Mouse (Mus musculus) C2C12 (cell line): Measurements from ENCODE around the gene Stk26. TPM values are rescaled to one million over a fixed set of nuclear protein-coding genes. Genes with fewer than 3 reads are reported as not detected.

Experiments used
- H3K27me3 ChIP-seq: one replicate; pipeline ENCODE4 v1.6.1; 2011; ENCODE audit not compliant: control insufficient read depth, insufficient read depth, insufficient read length
- H3K36me3 ChIP-seq: one replicate; pipeline ENCODE4 v1.6.1; 2011; ENCODE audit not compliant: control insufficient read depth, insufficient read depth
- H3K4me3 ChIP-seq: one replicate; pipeline ENCODE4 v1.5.1; 2011; ENCODE audit warnings: mild to moderate bottlenecking, control low read depth; ENCODE audit not compliant: poor library complexity, insufficient read depth, severe bottlenecking
- H3K79me2 ChIP-seq: one replicate; pipeline ENCODE4 v1.6.1; 2011; ENCODE audit not compliant: control insufficient read depth, insufficient read depth
- H3K79me3 ChIP-seq: one replicate; pipeline ENCODE4 v1.6.1; 2011; ENCODE audit warnings: low read depth, control low read depth
- H3ac ChIP-seq: one replicate; pipeline ENCODE3; 2011; ENCODE audit warnings: low read depth; ENCODE audit not compliant: control insufficient read depth, insufficient read length
- CEBPB ChIP-seq: IDR thresholded peaks from one replicate; pipeline ENCODE4 v1.6.1; 2011; ENCODE audit warnings: low read depth, mild to moderate bottlenecking, control low read depth, moderate library complexity
- CTCF ChIP-seq: IDR thresholded peaks from one replicate; pipeline ENCODE4 v1.5.1; 2011; ENCODE audit not compliant: control insufficient read depth, insufficient read depth, insufficient read length
- FOSL1 ChIP-seq: IDR thresholded peaks from one replicate; pipeline ENCODE4 v1.8.0; 2011; ENCODE audit warnings: mild to moderate bottlenecking, low read length; ENCODE audit not compliant: poor library complexity, insufficient read depth, severe bottlenecking
- MAX ChIP-seq: IDR thresholded peaks from one replicate; pipeline ENCODE4 v1.6.1; 2011; ENCODE audit warnings: mild to moderate bottlenecking, control low read depth
- MYOD1 ChIP-seq: IDR thresholded peaks from one replicate; pipeline ENCODE4 v1.6.1; 2011; ENCODE audit warnings: low read depth; ENCODE audit not compliant: control insufficient read depth, insufficient read length
- MYOG ChIP-seq: IDR thresholded peaks from one replicate; pipeline ENCODE4 v1.6.1; 2011; ENCODE audit not compliant: control insufficient read depth, insufficient read length; ENCODE audit errors: extremely low read depth
- USF1 ChIP-seq: IDR thresholded peaks from one replicate; pipeline ENCODE4 v1.6.1; 2011; ENCODE audit warnings: low read depth, mild to moderate bottlenecking, control low read depth, moderate library complexity
- polyA plus RNA-seq: library from polyadenylated mRNA; unstranded; fragments of >200 nt; fragmentation: generic; extraction: Trizol; gene quantifications from one replicate; pipeline ENCODE4 v1.2.1, GENCODE M21; 2012; ENCODE audit warnings: missing spikeins

Gene Stk26
- polyA plus RNA-seq, 1 experiment, result not detected

DNA sequence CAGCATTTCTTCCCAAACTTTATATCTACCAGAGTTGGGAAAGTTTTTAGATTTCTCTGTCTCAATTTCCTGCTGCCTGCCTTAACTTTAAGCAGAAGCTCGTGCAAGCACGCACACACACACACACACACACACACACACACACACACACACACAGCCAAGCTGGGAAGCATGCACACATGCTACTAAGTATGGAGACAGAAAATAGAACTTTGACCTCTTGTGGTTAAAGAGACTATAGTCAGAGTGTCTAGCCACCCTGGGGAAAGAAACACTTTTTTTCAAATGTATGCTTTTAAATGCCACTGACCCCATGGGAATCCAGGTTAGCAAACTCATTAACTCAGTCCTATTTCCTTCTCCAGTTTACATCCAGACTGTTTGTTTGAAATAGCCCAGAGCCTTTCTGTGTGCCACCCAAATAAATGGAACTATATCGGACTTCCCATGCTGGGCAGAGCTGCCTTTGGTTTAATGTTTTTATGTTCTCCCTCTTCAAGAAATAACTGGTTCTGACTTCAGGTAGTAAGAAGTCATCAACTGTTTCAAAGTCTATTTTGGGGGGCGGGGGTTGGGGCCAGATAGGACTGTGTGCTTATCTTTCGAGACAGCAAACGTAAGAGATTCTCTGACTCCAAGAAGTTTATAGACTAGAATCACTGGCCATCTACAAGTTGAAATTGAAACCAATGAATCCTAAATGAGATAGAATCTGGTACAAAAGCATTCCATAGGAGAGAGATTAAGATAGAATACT, 9.8 kb downstream of the Stk26 start:
- Histone ChIP-seq H3K36me3 (no peaks in the 10 kb centered on the region), H3K79me2 (no peaks in the 10 kb centered on the region), H3K79me3 (no peaks in the 10 kb centered on the region), H3K4me3 (no peak overlapping the region), H3K27me3 (no peaks in the 10 kb centered on the region), H3ac (no peak overlapping the region)
- TF ChIP-seq CEBPB, result no peak
- no peak for TF ChIP-seq FOSL1
- TF ChIP-seq MYOG, result no peak
- no peak for TF ChIP-seq CTCF
- TF ChIP-seq MAX, result no peak
- no peak for TF ChIP-seq USF1
- no peak for TF ChIP-seq MYOD1

DNA sequence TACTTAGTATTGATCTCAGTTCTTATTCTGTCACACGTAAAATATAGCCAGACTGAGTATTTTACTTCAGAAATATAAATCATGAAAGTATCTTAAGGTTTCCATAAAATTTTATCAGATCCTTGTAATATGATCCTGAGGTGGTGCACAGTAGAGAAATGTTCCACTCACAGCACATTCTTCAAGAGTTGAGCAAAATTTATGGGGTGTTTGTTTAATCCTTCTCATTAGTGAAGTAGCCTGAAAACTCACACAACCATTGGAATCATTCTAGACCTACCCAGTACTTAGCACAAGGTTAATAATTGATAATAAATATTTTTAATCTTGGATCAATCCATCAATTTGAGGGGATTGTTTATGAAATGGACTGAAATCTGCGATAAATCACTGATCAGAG, 22.9 kb downstream of the Stk26 start:
- H3ac ChIP-seq, result no peak overlapping the region
- no peaks in the 10 kb centered on the region for H3K79me2 ChIP-seq
- H3K4me3 ChIP-seq, result no peak overlapping the region
- H3K27me3 ChIP-seq, result no peaks in the 10 kb centered on the region
- H3K36me3 ChIP-seq, result no peaks in the 10 kb centered on the region
- H3K79me3 ChIP-seq, result no peaks in the 10 kb centered on the region
- TF ChIP-seq MAX (no peak), CEBPB (no peak), MYOD1 (no peak), MYOG (no peak), USF1 (no peak)

DNA sequence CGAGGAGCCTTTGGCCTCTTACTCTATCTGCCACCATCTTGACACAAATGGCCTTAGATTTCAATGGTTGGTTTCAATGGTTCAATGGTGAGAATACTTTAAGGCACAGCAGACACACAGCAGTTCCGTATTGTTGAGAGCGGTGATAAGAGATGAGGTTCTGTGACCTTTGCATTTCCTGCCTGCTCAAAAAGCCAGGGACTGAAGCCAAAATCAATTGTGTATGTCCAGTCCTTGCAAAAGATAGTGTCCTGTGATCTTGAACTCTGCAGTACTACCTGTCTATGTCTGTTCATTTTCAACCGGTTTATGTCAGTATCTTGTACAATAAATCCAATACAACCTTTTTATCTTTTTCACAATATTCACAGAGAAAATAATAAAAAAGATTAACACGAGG, 23.9 kb downstream of the Stk26 start:
- Histone ChIP-seq H3K4me3 (no peak overlapping the region), H3K27me3 (no peaks in the 10 kb centered on the region), H3ac (no peak overlapping the region), H3K79me2 (no peaks in the 10 kb centered on the region), H3K36me3 (no peaks in the 10 kb centered on the region), H3K79me3 (no peaks in the 10 kb centered on the region)
- TF ChIP-seq CTCF (no peak), MYOG (no peak), FOSL1 (no peak), MAX (no peak), MYOD1 (no peak), USF1 (no peak), CEBPB (no peak)

DNA sequence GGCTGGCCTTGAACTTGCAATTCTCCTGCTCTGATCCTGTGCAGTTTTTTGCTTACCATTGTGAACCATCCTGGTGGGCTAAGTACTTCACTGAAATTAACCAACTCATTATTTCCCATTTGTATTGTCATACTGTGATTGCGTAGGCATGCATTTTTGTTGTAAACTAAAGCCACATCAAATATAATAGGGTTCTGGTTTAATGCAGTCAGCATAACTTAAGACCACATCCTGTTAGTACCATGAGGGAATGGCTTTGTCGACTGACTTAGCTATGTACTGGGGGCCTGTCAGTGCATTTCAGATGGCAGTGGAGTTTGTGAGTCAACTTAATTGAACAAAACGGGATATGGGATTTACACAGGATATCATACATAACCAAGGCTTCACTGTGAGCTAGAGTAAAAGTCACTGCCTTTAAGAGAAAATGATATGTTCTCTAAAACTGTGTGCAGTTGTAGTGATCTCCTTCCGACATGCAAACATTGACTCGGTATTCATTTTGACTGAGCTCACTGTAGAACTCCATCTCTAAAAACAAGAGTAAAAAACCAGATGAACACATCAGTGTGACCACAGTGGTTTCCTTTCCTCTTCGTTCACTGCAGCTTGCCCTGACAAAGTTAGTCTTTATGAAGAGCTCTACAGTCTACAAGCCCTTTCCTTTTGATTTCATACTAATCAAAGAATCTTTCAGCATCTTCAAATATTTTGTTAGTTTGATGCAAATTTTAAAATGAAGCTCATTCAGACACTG, 33.6 kb downstream of the Stk26 start:
- TF ChIP-seq CEBPB (no peak), MAX (no peak), MYOD1 (no peak), MYOG (no peak), CTCF (no peak), FOSL1 (no peak), USF1 (no peak)
- Histone ChIP-seq H3K79me3 (no peaks in the 10 kb centered on the region), H3ac (no peak overlapping the region), H3K27me3 (no peaks in the 10 kb centered on the region), H3K4me3 (no peak overlapping the region), H3K79me2 (no peaks in the 10 kb centered on the region), H3K36me3 (no peaks in the 10 kb centered on the region)

DNA sequence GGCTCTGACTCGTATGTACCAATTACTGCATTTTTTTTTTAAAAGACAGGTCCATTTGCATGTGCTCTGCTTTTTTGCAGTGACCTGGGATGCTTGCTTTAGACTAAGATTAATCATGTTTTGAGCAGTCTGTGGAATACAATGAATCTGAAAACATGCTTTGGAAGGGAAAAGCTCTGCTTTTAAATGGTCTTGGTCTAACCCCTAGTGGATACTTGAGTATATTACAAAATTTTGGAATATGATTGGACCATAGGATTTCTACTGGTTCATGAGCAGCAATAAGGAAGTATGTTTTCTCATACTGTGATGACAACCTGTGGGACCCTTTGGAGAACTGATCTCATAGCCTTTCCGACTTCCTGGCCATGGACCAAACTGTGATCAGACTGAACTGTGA, 47.2 kb downstream of the Stk26 start:
- Histone ChIP-seq H3ac (no peak overlapping the region), H3K4me3 (no peak overlapping the region), H3K79me3 (no peaks in the 10 kb centered on the region), H3K27me3 (no peaks in the 10 kb centered on the region), H3K79me2 (no peaks in the 10 kb centered on the region), H3K36me3 (no peaks in the 10 kb centered on the region)
- no peak for TF ChIP-seq CTCF
- TF ChIP-seq MYOG, result no peak
- TF ChIP-seq FOSL1, result no peak
- TF ChIP-seq MYOD1, result no peak
- no peak for TF ChIP-seq CEBPB
- TF ChIP-seq USF1, result no peak
- no peak for TF ChIP-seq MAX

DNA sequence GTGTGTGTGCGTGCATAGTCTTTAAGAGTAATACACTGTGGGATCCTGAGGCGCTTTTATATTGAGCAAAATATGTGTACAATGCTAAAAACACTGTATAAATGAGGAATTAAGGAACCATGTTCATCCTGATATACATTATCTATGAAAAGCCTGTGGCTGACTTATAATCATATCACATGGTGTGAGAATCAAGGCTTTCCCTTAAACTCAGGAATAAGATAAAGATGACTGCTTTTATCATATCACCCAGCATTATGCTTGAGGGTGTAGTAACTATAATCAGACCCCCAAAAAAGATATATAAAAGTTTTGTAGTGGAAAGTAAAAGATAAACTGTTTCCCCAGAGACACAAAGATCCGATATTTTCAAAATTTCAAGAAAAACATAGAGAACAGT, 62.6 kb downstream of the Stk26 start:
- H3K4me3 ChIP-seq, result no peak overlapping the region

More for the DNA sequence above, 62.6 kb downstream of the Stk26 start:
- Histone ChIP-seq H3K79me2 (no peaks in the 10 kb centered on the region), H3K36me3 (no peaks in the 10 kb centered on the region), H3ac (no peak overlapping the region), H3K27me3 (no peaks in the 10 kb centered on the region), H3K79me3 (no peaks in the 10 kb centered on the region)
- TF ChIP-seq CEBPB (no peak), MYOG (no peak), USF1 (no peak), CTCF (no peak), FOSL1 (no peak), MYOD1 (no peak), MAX (no peak)
